Mouse (Mus musculus) gastrocnemius, adult 8-10 months (tissue): ENCODE results near the gene Zfp36l2. TPM values are rescaled to one million over a fixed set of nuclear protein-coding genes. Genes with fewer than 3 reads are reported as not detected.

ENCODE experiments used
- DNase-seq, 2 experiments: peaks; one replicate each; pipeline ENCODE4 v3.0.0; 2022; ENCODE audit warnings: low spot score in 2 of 2
- total RNA-seq, 4 experiments: library from RNA; stranded (reverse); gene quantifications; 2 replicates each; pipeline ENCODE4 v1.2.4; 2022

The Zfp36l2 gene
- total RNA-seq, 4 experiments from 2014 or later: 5.1 to 10.3 (median 7.5) TPM

DNA sequence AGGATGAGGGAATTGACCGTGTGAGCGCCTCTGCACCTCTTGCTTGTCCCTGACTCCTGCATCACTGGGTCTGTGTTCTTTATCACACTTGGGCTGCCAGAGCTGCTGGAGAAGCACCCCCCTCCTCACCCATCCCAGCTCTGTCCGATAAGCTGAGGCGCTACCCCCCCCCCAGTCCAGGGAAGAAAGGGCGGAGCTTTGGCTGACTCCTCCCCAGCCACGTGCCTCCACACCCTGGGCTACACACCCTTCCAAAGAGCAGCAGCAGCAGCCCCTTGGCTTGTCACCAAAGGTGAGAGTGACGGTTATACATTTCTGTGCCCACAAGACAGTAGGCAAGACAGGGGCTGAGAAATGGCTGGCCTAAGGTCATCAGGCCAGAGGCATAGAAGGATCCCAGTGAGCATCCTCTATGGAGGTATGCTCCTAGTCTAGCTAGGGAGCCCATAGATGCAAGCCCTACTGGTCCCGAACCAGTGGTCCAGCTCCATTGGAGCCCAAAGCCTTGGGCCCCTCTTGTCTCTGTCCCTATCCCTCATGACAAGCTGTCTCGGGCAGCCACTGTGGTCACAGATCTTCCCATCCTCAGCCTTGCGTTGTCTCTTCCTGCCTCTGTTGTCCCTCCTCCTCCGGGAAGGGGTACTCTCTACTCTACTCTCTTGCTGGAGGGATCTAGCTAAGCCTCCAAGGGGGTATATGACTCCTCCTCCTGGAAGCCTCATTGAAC lies 33.3 kb downstream of the Zfp36l2 start:
- DNase-seq: no peak

DNA sequence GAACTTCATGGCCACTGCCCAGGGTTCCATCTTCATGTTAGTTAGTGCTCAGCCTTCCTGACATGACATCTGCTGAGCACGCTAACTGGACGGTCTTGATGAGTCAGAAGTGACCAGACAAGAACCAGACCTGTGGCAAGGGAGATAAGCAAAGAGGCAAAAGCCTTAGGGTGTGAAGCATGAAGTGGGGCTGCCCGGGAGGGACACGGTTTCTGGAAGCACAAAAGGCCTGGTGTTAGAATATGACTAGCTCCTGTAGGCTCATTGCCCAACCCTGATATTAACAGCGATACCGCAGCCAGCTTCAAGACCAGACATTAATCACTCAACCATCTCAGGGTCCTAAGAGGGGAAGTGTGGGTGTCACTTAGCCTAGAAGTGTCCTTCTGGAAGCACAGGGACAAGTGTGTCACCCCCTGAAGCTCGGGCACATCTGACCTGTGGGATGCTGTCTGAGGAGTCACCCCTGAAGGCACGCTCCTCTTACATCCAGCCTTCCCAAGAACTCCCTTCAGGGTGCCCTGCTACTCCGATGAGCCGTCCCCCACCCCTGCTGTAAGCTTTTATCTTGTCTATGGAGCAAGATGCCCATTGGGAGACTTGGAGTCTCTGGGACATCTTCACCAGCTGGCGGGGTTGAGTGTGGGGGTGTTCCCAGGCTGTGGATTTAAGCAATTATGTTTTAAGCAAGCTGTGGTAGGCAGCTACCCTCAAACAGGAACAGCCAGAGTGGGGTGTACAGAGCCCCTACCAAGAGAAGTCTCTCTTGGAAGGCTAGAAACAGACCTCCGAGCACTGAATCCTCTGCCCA lies 34.6 kb downstream of the Zfp36l2 start:
- DNase-seq: no peak

- no peak for DNase-seq
Measured at GRCm38 (mm10) chr17:84152206-84152975, 35.4 kb downstream of the Zfp36l2 start.

GRCm38 (mm10) chr17:84151306-84151705 lies 36.4 kb downstream of the Zfp36l2 start:
- DNase-seq: no peak

- DNase-seq: no peak
Measured at GRCm38 (mm10) chr17:84150291-84150690, 37.5 kb downstream of the Zfp36l2 start.

GRCm38 (mm10) chr17:84149566-84149965 lies 38.2 kb downstream of the Zfp36l2 start:
- DNase-seq: no peak

GRCm38 (mm10) chr17:84148499-84149484 lies 39.0 kb downstream of the Zfp36l2 start:
- peak; percentile 72 to 81 for DNase-seq

- DNase-seq: no peak
Measured at GRCm38 (mm10) chr17:84147183-84148108, 40.3 kb downstream of the Zfp36l2 start.

DNA sequence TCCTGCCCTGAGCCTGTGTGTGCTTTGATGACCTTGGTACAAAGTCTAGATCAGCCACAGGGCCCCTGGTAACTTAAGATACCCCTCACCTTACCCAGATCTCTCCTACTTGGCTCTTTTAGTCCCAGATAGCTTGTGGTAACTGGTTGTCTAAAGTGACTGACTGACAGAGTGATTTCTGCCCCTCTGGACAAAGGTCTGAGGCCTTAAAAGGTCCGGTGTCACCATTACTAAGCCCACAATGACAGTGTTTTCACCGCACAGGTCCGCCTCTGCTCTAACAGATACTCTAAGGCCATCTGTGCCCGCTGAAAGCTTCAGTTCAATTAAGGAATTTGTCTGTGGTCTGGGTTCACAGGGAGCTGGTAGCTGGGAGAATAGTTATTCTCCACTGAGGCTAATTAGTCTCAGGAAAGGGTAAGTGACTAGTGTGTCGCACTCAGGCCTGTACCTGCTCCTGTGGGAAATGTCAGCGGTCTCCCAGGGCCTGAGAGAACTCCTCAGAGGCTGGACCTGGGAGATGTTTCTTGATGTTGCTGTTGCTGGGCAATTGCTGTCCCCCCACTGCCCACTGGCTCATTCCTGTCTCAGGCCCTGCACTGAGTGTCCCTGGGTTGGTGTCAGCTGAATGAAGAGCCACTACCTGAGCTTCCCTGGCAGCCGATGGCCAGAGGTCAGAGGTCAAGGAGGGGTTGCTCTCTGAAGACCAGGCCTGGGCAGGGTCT lies 41.1 kb downstream of the Zfp36l2 start:
- DNase-seq: no peak

- DNase-seq: no peak
Measured at GRCm38 (mm10) chr17:84145826-84146287, 41.9 kb downstream of the Zfp36l2 start.

DNA sequence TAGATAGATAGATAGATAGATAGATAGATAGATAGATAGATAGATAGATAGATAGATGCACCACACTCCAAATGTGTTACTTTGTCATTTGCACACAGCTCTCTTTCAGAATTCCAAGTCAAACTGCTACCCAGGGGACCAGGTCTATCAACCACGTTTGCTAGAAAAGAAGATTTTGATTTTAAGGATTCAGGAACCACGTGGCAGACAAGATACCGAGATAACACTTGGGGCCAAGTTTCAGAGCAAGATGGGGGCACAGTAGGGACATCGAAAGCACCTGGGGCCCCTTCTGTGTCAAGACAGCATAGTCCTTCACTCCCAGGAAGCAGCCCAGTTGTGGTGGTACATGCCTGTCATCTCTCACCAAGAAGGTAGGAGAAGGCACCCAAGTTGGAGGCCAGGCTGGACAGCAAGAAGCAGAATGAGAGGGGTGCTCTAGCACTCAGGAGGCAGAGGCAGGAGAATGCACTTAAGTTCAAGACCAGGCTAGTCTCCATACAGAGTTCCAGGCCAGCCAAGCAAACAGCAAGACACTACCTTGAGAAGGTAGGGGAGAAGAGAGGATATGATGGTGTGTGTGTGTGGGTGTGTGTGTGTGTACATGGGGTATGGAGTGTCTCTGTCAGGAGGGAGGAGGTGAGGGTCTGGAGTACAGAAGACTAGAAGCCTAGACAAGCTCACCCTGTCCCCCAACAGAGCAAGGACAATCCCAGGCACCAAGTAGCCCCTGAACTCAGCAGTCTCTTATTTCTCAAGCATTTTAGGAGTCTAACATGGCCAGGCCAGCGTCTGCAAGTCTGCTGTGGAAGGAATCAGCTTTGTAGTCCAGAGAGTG lies 42.8 kb downstream of the Zfp36l2 start:
- no peak for DNase-seq

- no peak for DNase-seq
Measured at GRCm38 (mm10) chr17:84144130-84144529, 43.6 kb downstream of the Zfp36l2 start.

GRCm38 (mm10) chr17:84143219-84143844 lies 44.4 kb downstream of the Zfp36l2 start:
- no peak for DNase-seq

- no peak for DNase-seq
Measured at GRCm38 (mm10) chr17:84141691-84142090, 46.1 kb downstream of the Zfp36l2 start.

- DNase-seq: no peak
Measured at GRCm38 (mm10) chr17:84140822-84141507, 46.8 kb downstream of the Zfp36l2 start.

DNA sequence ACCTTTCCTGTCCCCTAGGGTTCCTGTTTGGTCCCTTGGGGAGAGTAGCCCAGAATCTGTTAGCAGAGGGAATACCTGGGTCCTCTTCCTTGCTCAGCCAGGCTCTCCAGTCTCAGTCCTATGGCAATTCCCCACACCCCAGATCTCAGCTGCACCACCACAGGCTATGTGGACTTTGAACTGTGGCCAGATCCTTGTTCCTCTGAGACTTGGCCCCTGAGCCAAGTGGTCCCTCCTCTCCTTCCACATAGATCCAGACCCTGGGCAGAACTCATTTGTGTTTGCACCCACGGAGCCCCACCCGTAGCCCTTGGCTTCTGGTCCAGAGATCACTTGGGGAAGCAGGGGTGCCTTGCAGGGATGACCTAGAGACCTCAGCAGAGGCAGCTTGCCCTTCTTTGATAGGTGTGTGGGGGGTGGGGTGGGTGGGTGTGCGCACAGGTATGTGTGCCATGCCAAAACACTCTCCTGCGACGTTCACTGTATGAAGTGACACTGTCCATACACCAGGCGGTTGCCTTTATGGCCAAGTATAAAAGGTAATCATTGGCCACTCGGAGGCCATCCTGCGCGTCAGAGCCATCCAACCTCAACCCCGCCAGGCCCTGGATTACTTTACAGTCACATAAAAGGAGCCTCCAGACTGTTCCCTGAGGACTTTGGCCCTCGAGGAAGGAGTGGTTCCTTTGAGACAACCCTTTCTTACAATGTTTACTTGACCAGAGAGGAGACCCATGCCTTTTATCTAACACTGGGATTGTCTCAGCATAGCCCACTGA lies 50.2 kb downstream of the Zfp36l2 start:
- DNase-seq: no peak
